Mouse (Mus musculus) intestine, postnatal 0 days (tissue): ENCODE data around the gene Lypd3. TPM values are rescaled to one million over a fixed set of nuclear protein-coding genes. Genes with fewer than 3 reads are reported as not detected.

Source experiments
- ATAC-seq: fragments of 200-750 bp; cut with Nextera tagmentation; 2 replicates; pipeline ENCODE4 v1.8.0; 2017; ENCODE audit warnings: mild to moderate bottlenecking, moderate TSS enrichment, moderate library complexity
- H3K27ac ChIP-seq: fragments of 300-500 bp; sonication (generic); 2 replicates; pipeline ENCODE4 v1.5.1; 2014; ENCODE audit warnings: mild to moderate bottlenecking, low read depth, low read length, moderate library complexity
- H3K27me3 ChIP-seq: fragments of 300-500 bp; sonication (generic); replicated peaks from 2 replicates; pipeline ENCODE4 v1.6.1; 2014; ENCODE audit warnings: low read length, mixed read lengths; ENCODE audit not compliant: control insufficient read depth, insufficient read depth
- H3K36me3 ChIP-seq: fragments of 300-500 bp; sonication (generic); 2 replicates; pipeline ENCODE4 v1.6.1; 2014; ENCODE audit warnings: mild to moderate bottlenecking, moderate library complexity; ENCODE audit not compliant: control insufficient read depth, insufficient read depth
- H3K4me1 ChIP-seq: fragments of 300-500 bp; sonication (generic); replicated peaks from 2 replicates; pipeline ENCODE4 v1.6.1; 2014; ENCODE audit warnings: antibody characterized with exemption, low read length, mixed read lengths; ENCODE audit not compliant: control insufficient read depth, insufficient read depth
- H3K4me2 ChIP-seq: fragments of 300-500 bp; sonication (generic); replicated peaks from 2 replicates; pipeline ENCODE4 v1.6.1; 2014; ENCODE audit warnings: low read depth, mild to moderate bottlenecking, moderate library complexity
- H3K4me3 ChIP-seq: fragments of 300-500 bp; sonication (generic); 2 replicates; pipeline ENCODE4 v1.5.1; 2014; ENCODE audit warnings: low read depth, low read length
- H3K9ac ChIP-seq: fragments of 300-500 bp; sonication (generic); 2 replicates; pipeline ENCODE4 v1.6.1; 2014; ENCODE audit warnings: mild to moderate bottlenecking, low read depth, low read length
- H3K9me3 ChIP-seq: fragments of 300-500 bp; sonication (generic); 2 replicates; pipeline ENCODE4 v1.6.1; 2016; ENCODE audit warnings: mixed run types; ENCODE audit not compliant: control insufficient read depth
- CTCF ChIP-seq: sonication (generic); IDR thresholded peaks from 2 replicates; pipeline ENCODE4 v1.5.1; 2016; ENCODE audit warnings: low read depth, mild to moderate bottlenecking, control low read depth, antibody characterized with exemption, moderate library complexity
- WGBS: fragments of 180-500 bp; shearing (Covaris S2); extraction: QIAGEN DNeasy Blood & Tissue Kit; methylation state at CpG from one replicate; pipeline ENCODE4 v1.1.7; 2014; 5-methylcytosine and 5-hydroxymethylcytosine counted together
- polyA plus RNA-seq: library from polyadenylated mRNA; unstranded; fragments of >200 nt; fragmentation: Nextera tagmentation; extraction: Ambion mirVana; gene quantifications from 2 replicates; pipeline ENCODE4 v1.2.1, GENCODE M21; 2015

The Lypd3 gene
- polyA plus RNA-seq, 1 experiment from 2014 or later, result 0.13 TPM

GRCm38 (mm10) chr7:24630116-24630880, 6.1 kb upstream of the Lypd3 start:
- 74% methylated on average over 10 of the region's 10 CpGs for WGBS
- Histone ChIP-seq H3K9ac (no peak overlapping the region), H3K4me2 (no peak overlapping the region), H3K27ac (no peak overlapping the region), H3K36me3 (peaks cover 20% of the 10 kb centered on the region; the same call in 1 of the 2 replicates), H3K27me3 (no peaks in the 10 kb centered on the region), H3K4me3 (no peak overlapping the region), H3K4me1 (no peaks in the 10 kb centered on the region), H3K9me3 (no peaks in the 10 kb centered on the region)
- no peak for TF ChIP-seq CTCF
- no peak for ATAC-seq

GRCm38 (mm10) chr7:24637046-24637445, 696 bp downstream of the Lypd3 start:
- no peak overlapping the region for H3K9ac ChIP-seq
- TF ChIP-seq CTCF, result no peak
- H3K9me3 ChIP-seq, result no peaks in the 10 kb centered on the region
- peaks cover 36% of the 10 kb centered on the region for H3K27me3 ChIP-seq
- H3K4me3 ChIP-seq, result 0 out of 2 replicates have a peak overlapping the region, but pooled peaks have one; percentile 45
- ATAC-seq, result no peak
- H3K4me1 ChIP-seq, result no peaks in the 10 kb centered on the region
- no peaks in the 10 kb centered on the region for H3K36me3 ChIP-seq
- WGBS, result 5% methylated on average over 18 of the region's 18 CpGs
- H3K27ac ChIP-seq, result no peak overlapping the region
- peak overlapping the region; percentile 85 for H3K4me2 ChIP-seq

GRCm38 (mm10) chr7:24638026-24638856, 1.9 kb downstream of the Lypd3 start:
- WGBS, result 2% methylated on average over 35 of the region's 35 CpGs
- ATAC-seq, result peak; percentile 47
- Histone ChIP-seq H3K4me3 (peak overlapping the region; percentile 45), H3K4me2 (peak overlapping the region; percentile 85), H3K27ac (no peak overlapping the region), H3K4me1 (no peaks in the 10 kb centered on the region), H3K36me3 (no peaks in the 10 kb centered on the region), H3K27me3 (peaks cover 36% of the 10 kb centered on the region), H3K9me3 (no peaks in the 10 kb centered on the region), H3K9ac (no peak overlapping the region)
- TF ChIP-seq CTCF, result no peak

- no peaks in the 10 kb centered on the region for H3K9me3 ChIP-seq
- no peak overlapping the region for H3K9ac ChIP-seq
- no peak overlapping the region for H3K27ac ChIP-seq
- WGBS, result 59% methylated on average over 13 of the region's 13 CpGs
- H3K27me3 ChIP-seq, result peaks cover 36% of the 10 kb centered on the region
- no peaks in the 10 kb centered on the region for H3K4me1 ChIP-seq
- H3K4me2 ChIP-seq, result no peak overlapping the region
- no peak for TF ChIP-seq CTCF
- H3K36me3 ChIP-seq, result no peaks in the 10 kb centered on the region
- no peak overlapping the region for H3K4me3 ChIP-seq
- ATAC-seq, result no peak
These were observed 4.1 kb downstream of the Lypd3 start for GRCm38 (mm10) chr7:24640450-24640849.

GRCm38 (mm10) chr7:24642491-24642890, 6.1 kb downstream of the Lypd3 start:
- H3K4me2 ChIP-seq, result no peak overlapping the region
- 17% methylated on average over 9 of the region's 9 CpGs for WGBS
- TF ChIP-seq CTCF, result peak; percentile 84
- no peaks in the 10 kb centered on the region for H3K4me1 ChIP-seq
- peaks cover 25% of the 10 kb centered on the region for H3K27me3 ChIP-seq
- no peak overlapping the region for H3K27ac ChIP-seq
- no peak for ATAC-seq
- no peaks in the 10 kb centered on the region for H3K9me3 ChIP-seq
- H3K36me3 ChIP-seq, result no peaks in the 10 kb centered on the region
- no peak overlapping the region for H3K9ac ChIP-seq
- no peak overlapping the region for H3K4me3 ChIP-seq

GRCm38 (mm10) chr7:24644492-24644891, 8.1 kb downstream of the Lypd3 start:
- H3K9me3 ChIP-seq, result no peaks in the 10 kb centered on the region
- ATAC-seq, result no peak
- no peak overlapping the region for H3K4me3 ChIP-seq
- H3K4me1 ChIP-seq, result no peaks in the 10 kb centered on the region
- H3K27me3 ChIP-seq, result peaks cover 13% of the 10 kb centered on the region; the same call in 1 of the 2 replicates
- H3K4me2 ChIP-seq, result no peak overlapping the region
- no peaks in the 10 kb centered on the region for H3K36me3 ChIP-seq
- 82% methylated on average over 6 of the region's 6 CpGs for WGBS
- H3K9ac ChIP-seq, result no peak overlapping the region
- H3K27ac ChIP-seq, result no peak overlapping the region
- no peak for TF ChIP-seq CTCF
